Mouse (Mus musculus): ENCODE measurements around the gene Usp6nl. TPM values are rescaled to one million over a fixed set of nuclear protein-coding genes. Genes with fewer than 3 reads are reported as not detected.

Usp6nl gene
- polyA plus RNA-seq (2021; fragmentation: Nextera tagmentation) = 3.7 TPM in 2 replicates
- long read RNA-seq, experiment 1, partial matches to known transcripts = 0 of 5 reads
- long read RNA-seq, experiment 1, other reads (novel, unspliced or antisense) = 5 of 5 reads
- long read RNA-seq, experiment 2, full-length matches to known transcripts = 2 of 18 reads
- long read RNA-seq, experiment 2, partial matches to known transcripts = 1 of 18 reads
- long read RNA-seq, experiment 2, other reads (novel, unspliced or antisense) = 15 of 18 reads

GRCm38 (mm10) chr2:6322376-6322901 is at the start of gene Usp6nl:
Gene Usp6nl (plus strand): TSS chr2:6322667.

Other genes starting within 250 kb of the Usp6nl start
- gene Proser2, start 192.5 kb upstream of the Usp6nl start, polyA plus RNA-seq (2021; fragmentation: Nextera tagmentation) = 2.6 and 2.8 TPM in 2 replicates
- gene Echdc3, start 109.6 kb upstream of the Usp6nl start, polyA plus RNA-seq (2021; fragmentation: Nextera tagmentation) = 1.8 and 2.9 TPM in 2 replicates

Data from layer of hippocampus, adult 6 months (tissue).